Mouse (Mus musculus) liver, adult 2 months (tissue): Measurements from ENCODE around the gene Mta1.

ENCODE experiments used
- CTCF ChIP-seq: fragments of 200-500 bp; IDR thresholded peaks from 2 replicates; pipeline ENCODE4 v1.5.1; 2011; ENCODE audit warnings: low read depth, low read length, control low read depth
- POLR2A ChIP-seq: fragments of 200-500 bp; IDR thresholded peaks from 2 replicates; pipeline ENCODE4 v1.6.1; 2011; ENCODE audit warnings: low read length, control low read depth; ENCODE audit not compliant: insufficient read depth; ENCODE audit errors: extremely low read depth

DNA sequence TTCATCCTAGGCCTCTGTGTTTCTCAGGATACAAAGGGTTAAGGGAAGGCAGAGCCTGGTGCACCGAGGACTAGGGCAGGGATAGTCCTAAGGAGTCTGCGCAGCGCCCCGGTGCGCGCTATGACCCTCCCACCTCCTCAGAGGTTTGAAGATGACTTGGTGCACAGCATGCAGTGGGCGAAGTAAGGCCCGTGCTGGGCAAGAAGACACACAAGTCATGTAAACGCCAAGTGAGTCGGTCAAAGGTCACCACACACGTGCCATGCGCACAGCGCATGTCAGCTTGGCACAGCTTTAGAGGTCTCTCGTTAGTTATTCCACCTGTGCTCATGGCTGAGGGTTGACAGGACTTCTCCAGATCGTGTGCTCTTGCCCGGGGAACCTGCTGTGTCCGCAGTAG, 8.0 kb upstream of the Mta1 start:
- no peak for TF ChIP-seq CTCF
- TF ChIP-seq POLR2A: no peak
